Mouse (Mus musculus): Measurements from ENCODE around the gene Supt6.

DNA sequence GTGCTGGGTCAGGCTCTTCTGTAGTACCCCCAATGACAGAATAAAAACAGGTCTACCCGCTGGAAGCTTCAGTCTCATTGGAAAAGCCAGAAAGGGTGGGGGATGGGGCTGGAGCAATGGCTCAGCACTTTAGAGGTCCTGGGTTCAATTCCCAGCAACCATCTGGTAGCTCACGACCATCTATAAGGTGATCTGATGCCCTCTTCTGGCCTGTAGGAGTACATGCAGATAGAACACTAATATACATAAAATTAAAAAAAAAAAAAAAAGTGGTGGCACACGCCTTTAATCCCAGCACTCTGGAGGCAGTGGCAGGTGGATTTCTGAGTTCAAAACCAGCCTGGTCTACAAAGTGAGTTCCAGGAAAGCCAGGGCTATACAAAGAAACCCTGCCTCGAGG is 74.5 kb downstream of the Supt6 start:
- TF ChIP-seq MAX (IDR thresholded peaks at IDR 0.05; ENCODE audit: low read length) = no peak
- TF ChIP-seq USF2 (IDR thresholded peaks at IDR 0.05; ENCODE audit: borderline replicate concordance in 1 of 2, insufficient read depth in 1 of 2, low read depth in 1 of 2, low read length in 2 of 2) = no peak
- peak; percentile 74 for TF ChIP-seq SMC3 (IDR thresholded peaks at IDR 0.05; ENCODE audit: low read depth, low read length)
- no peak for TF ChIP-seq KAT2A (conservative IDR thresholded peaks at IDR 0.05; ENCODE audit: low read depth, low read length)
